Mouse (Mus musculus) CD4-positive helper T cell, adult 2 months (primary cell): ENCODE results near the gene Kank2.

Source experiments
- DNase-seq: peaks from one replicate; pipeline ENCODE4 v3.0.0-alpha.2; 2012; ENCODE audit warnings: low read depth, missing footprints, low spot score

Kank2 gene

GRCm38 (mm10) chr9:21750370-21750769, 48.2 kb downstream of the Kank2 start:
- DNase-seq = no peak

DNA sequence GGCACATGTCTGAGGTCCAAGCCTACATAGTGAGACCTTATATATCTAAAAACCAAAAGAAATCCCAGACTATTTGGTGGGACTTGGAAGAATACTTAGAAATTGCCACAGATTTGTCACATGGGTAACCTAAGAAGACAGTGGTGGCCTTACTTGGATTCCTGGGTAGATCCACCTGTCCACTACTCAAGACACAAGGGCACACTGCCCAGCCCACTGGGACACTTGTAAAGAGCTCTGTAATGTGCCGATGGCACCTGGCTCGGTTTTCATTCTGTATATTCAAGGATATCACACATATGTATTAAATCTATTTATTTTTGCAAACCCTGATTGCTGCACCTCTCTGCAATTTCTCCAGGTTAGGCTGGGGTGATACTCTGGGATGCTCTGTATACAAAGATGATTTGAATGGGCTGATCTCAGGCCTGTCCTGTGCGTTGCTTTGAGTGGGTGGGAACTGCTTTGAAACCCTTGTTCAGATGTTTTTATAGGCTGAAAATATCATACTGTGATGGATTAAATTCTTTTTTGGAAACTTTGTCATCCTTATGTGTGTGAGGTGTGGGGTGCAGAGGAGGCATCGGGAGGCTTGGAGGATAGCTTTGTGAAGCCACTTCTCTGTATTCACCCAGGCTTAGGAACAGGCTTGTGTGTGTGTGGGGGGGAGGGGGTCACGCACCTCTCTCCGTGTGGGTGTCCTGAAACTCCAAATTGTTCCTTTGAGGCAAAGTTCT, 49.0 kb downstream of the Kank2 start:
- DNase-seq = no peak

GRCm38 (mm10) chr9:21748491-21748890, 50.1 kb downstream of the Kank2 start:
- no peak for DNase-seq

DNA sequence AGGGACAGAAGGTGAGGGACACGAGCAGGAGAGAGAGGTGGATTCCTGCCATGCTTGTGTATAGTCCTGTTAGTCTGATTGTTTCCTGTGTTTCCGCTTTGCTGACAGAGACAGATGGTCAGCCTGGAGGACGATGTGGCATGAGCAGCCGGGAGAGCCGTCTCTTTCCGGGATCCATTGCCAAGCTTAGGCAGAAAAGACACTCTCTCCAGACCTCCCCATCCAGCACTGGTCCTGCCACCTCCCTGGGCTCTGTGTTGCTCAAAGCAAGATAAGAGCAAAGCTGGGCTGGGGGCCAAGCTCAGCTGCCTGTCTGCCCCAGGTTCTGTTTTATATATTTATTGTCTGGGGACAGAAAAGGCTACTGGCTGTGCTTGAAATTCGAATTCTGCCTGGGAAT, 50.5 kb downstream of the Kank2 start:
- DNase-seq = no peak

DNA sequence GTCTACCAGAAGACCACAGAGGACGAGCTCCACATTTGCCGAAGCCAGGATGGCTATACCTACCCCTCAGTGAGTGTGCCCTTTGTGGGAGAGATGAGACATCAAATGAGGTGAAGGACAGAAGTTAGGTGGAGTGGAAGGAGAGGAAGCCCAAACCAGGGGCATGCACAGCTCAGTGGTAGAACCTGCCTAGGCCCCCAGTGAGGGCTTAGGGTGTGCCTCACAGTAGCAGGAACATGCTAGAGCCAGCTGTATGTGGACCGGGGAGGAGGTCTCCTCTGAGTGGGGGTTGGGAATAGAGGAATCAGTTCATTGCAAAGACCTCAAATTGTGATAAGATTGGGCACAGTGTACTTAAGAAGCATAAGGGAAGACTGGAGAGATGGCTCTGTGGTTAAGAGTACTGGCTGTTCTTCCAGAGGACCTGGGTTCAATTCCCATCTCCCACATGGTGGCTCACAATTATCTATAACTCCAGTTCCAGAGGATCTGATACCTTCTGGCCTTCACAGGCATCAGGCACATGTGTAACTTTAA, 51.2 kb downstream of the Kank2 start:
- DNase-seq = no peak

DNA sequence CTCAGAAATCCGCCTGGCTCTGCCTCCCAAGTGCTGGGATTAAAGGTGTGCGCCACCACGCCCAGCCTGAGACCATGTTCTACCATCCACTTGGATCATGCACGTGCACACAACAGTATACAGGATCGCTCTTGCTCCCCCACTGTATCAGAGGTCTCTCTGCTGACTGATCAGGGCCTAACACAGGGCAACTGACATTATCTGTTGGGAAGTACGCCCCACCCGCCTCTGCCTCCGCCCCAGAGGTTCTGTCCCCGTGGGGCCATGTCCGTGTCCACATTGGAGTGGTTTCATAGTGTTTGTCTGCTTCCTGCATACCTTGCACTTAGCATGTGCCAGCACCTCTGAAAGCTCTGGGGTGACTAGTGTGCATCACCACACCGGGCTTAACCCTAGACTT, 57.0 kb downstream of the Kank2 start:
- DNase-seq = no peak

GRCm38 (mm10) chr9:21740427-21740826, 58.1 kb downstream of the Kank2 start:
- no peak for DNase-seq

DNA sequence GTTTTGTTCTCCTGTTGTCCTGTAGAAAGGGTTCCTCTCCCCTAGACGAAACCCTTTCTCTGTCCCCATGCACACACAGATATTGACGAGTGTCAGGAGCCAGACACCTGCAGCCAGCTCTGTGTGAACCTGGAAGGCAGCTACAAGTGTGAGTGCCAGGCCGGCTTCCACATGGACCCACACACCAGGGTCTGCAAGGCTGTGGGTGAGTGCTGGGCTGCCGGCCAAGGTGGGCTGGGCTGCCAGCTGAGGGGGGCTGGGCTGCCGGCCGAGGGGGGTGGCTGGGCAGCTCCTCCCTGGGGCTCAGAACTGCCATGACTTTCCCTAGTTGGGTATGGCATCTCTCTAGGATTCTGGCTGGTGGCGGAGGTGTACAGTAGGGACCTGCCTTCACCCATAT, 59.8 kb downstream of the Kank2 start:
- peak; percentile 18 for DNase-seq

DNA sequence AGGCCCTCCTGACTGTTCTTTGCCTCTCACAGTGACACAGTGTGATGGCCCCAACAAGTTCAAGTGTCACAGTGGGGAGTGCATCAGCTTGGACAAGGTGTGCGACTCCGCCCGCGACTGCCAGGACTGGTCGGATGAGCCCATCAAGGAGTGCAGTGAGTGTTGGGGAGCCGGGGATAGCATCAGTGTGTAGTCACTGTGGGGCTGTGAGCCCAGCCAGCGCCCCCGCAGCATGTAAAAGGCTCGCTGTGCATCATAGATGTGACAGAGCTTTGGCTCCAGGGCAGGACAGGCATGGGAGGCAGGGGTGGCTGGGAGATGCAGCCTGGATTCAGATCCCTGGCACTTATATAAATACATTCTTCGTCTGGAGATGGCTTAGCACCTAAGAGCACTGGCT, 61.4 kb downstream of the Kank2 start:
- no peak for DNase-seq

DNA sequence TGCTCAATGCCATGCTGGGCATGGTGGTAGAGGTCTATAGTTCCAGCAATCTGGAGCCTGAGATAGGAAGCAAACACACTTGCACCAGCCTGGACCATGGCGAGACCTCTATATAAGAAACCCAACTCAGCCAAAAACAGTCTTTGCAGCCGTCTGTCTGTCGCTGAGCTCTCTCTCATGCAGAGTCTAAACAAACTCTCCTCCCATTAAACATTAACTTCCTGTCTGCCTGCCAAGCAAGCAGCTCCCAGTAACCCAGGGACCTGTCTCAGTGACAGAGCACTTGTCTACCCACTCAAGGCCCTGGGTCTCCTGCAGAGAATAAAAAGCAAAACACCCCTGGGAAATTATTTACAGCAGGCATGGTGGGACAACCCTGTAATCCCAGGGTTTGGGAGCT, 62.0 kb downstream of the Kank2 start:
- DNase-seq = no peak

DNA sequence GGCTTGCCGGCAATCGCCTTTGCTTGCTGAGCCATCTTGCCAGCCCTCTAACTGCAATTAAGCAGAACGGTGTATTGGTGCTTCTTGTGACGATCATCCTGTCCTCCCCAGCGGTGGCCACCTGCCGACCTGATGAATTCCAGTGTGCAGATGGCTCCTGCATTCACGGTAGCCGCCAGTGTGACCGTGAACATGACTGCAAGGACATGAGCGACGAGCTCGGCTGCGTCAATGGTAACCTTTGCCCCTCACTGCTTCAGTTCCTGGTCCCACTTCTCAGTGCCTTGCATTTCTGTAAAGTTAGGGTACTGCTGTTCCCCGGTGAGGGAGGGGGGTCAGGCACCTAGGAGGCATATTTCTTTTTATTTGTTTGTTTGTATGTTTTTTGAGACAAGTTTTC, 63.4 kb downstream of the Kank2 start:
- DNase-seq = no peak

DNA sequence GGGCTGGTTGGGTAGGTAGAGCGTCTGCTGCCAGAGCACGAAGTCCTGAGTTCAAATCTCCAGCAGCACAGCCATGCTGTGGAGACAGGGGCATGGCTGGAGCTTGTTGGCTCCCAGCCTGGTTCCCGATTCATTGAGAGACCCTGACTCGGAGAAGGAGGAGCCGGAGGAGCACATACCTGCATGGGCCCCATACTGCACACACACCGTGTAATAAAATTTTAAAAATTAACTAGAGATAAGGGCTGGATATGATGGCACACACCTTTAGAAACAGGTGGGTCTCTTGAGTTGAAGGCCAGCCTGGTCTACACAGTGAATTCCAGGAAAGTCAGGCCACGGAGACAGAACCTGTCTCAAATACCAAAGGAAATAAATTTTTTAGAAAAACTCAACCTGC, 64.6 kb downstream of the Kank2 start:
- DNase-seq = no peak

GRCm38 (mm10) chr9:21733446-21733845, 65.1 kb downstream of the Kank2 start:
- no peak for DNase-seq

GRCm38 (mm10) chr9:21732288-21732687, 66.3 kb downstream of the Kank2 start:
- no peak for DNase-seq

GRCm38 (mm10) chr9:21729264-21729663, 69.3 kb downstream of the Kank2 start:
- DNase-seq = no peak

- DNase-seq = no peak
These were observed 70.2 kb downstream of the Kank2 start for GRCm38 (mm10) chr9:21728261-21728832.

DNA sequence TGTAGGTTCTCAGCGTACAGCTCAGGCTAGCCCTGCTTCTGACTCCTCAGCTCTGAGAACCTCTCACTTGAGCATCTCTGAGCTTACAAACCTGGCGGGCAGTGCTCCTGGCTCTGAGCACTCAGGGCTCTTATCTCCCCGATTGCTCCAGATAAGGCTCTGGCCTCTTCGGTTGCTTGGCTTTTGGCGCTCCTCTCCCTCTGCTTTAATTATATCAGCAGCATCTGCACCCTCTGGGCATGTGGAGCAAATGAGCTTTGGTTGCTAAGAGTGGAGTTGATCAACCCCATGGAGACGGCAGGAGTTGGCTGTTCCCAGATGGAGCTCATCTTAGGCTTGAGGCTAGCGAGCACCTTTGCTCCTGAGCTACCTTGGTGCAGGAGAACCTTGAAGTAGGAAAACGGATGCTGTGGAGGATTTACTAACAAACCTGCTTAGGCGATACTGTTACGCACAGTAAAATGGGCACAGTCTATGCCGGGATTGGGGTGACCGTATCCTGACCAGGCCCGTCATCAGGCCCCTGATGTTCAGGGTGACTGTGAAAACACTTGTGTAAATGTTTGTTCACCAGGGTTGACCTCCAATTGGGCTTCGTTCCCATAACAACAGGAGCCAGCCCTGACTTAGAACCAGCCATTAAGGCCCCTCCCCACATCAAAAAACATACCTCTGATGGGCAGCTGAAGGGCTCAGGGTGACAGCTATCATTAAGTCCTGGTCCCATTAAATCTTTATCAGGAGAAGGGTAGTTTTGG, 72.1 kb downstream of the Kank2 start:
- DNase-seq = no peak

GRCm38 (mm10) chr9:21725224-21726121, 73.1 kb downstream of the Kank2 start:
- peak; percentile 17 for DNase-seq

GRCm38 (mm10) chr9:21724147-21724536, 74.4 kb downstream of the Kank2 start:
- peak; percentile 91 for DNase-seq

GRCm38 (mm10) chr9:21723377-21724146, 75.0 kb downstream of the Kank2 start, which contains the start of gene Ldlr:
Ldlr (plus strand) TSS chr9:21723483.
- peak; percentile 74 for DNase-seq

DNA sequence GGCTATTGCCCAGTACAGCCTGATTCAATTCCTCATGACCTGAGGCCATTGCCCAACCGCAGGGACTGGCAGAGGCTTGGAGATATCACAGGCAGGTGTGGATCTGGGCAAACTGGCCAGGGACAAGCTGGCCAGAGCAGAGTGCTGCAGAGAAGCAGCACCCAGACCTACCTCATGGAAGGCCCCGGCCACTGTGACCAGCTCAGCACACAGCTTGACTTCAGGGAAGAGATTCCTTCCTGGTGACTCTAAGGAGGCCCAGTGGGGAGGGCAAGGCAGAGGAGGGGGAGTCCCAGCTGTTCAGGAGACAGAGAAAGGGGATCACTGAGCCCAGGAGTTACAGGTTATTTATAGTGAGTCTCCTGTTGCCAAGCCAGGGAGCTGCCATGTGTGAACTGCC, 77.5 kb downstream of the Kank2 start:
- no peak for DNase-seq
